Mouse (Mus musculus) lung, postnatal 0 days (tissue): ENCODE data around the gene Kpna6.

Source experiments
- CTCF ChIP-seq: IDR thresholded peaks from 2 replicates; pipeline ENCODE4 v1.5.1; 2016; ENCODE audit warnings: antibody characterized with exemption, mild to moderate bottlenecking
- EP300 ChIP-seq: IDR thresholded peaks from 2 replicates; pipeline ENCODE4 v1.6.1; 2016; ENCODE audit warnings: antibody characterized with exemption, mild to moderate bottlenecking, control low read depth

DNA sequence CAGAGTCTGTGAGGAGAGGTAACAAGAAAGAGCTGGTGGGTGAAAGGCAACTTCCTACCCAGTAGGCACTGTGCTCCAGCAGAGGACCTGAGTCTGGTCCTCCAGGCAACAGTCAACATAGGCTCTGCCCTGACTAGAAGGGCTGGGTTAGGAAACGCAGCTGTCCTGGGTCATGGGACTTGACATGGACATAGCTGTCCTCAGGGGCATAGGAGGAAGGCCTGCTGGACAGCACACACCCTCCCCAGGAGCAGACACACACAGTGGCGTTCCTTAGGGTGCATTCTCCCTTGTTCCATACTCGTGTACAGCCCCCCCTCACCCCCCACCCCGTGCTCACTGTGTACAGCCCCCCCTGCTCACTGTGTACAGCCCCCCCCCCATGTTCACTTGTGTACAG, 62.1 kb downstream of the Kpna6 start:
- TF ChIP-seq CTCF = no peak
- TF ChIP-seq EP300 = no peak
